19 mouse cellular contexts compared by ENCODE assay signal in genomic region chr12:12498621-12499020, GRCm38 (mm10).
"Had no signal": no experiment of that assay in that cellular context is flagged by ENCODE, and none has a peak within 500 bp of the region (broad histone marks: within the 10 kb centered on the region; RNA-seq: fewer than 3 reads in every experiment).

No protein-coding gene starts in this region.

- H3K9ac ChIP-seq: limb, embryonic 15.5 days; lung, embryonic 14.5 days; midbrain, embryonic 12.5 days; midbrain, embryonic 15.5 days; neural tube, embryonic 13.5 days had no signal

- H3K9me3 ChIP-seq: limb, embryonic 15.5 days; midbrain, embryonic 12.5 days; midbrain, embryonic 15.5 days; neural tube, embryonic 13.5 days had no signal

- H3K36me3 ChIP-seq: limb, embryonic 15.5 days; midbrain, embryonic 12.5 days; midbrain, embryonic 15.5 days; neural tube, embryonic 13.5 days had no signal

- H3K27ac ChIP-seq: kidney, postnatal 0 days; layer of hippocampus, adult 2 months; limb, embryonic 15.5 days; macrophage; midbrain, embryonic 12.5 days; midbrain, embryonic 15.5 days; neural tube, embryonic 13.5 days had no signal

- DNase-seq: kidney, adult 2 months; kidney, postnatal 25 days; layer of hippocampus, adult 9-11 months; lung, embryonic 14.5 days; retina, postnatal 1 day; right cerebral cortex, postnatal 25 days; spleen, adult 18-20 months; thymus, adult 18-20 months; thymus, postnatal 36 days had no signal

- H3K4me3 ChIP-seq: layer of hippocampus, adult 2 months; limb, embryonic 15.5 days; midbrain, embryonic 12.5 days; midbrain, embryonic 15.5 days; myocyte; neural tube, embryonic 13.5 days had no signal

- ATAC-seq: intestine, postnatal 0 days; lung, postnatal 0 days; midbrain, embryonic 15.5 days had no signal

- H3K4me2 ChIP-seq: limb, embryonic 15.5 days; lung, embryonic 14.5 days; midbrain, embryonic 12.5 days; midbrain, embryonic 15.5 days; neural tube, embryonic 13.5 days had no signal

- H3K27me3 ChIP-seq: limb, embryonic 15.5 days; midbrain, embryonic 12.5 days; midbrain, embryonic 15.5 days; neural tube, embryonic 13.5 days had no signal

- H3K4me1 ChIP-seq: midbrain, embryonic 12.5 days; midbrain, embryonic 15.5 days; neural tube, embryonic 13.5 days had no signal
